Mouse (Mus musculus) right cerebral cortex, postnatal 25 days (tissue): Measurements from ENCODE around the gene Slc1a2.

Source experiments
- DNase-seq: peaks from one replicate; pipeline ENCODE4 v3.0.0; 2022

Gene Slc1a2

DNA sequence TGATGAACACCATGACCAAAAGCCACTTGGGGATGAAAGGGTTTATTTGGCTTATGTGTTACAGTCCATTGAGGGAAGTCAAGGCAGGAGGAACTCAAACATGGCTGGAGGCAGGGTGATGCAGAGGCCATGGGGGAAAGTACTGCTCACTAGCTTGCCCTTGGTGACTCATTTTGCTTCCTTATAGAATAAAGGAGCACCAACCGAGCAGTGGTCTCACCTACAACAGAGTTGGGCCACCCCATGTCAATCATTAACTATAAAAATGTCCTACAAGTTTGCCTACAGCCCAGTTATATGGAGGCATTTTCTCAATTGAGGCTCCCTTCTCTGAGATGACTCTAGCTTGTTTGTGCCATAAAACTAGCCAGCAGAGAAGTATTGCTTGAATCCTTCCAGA is 169.4 kb downstream of the Slc1a2 start:
- DNase-seq: no peak

DNA sequence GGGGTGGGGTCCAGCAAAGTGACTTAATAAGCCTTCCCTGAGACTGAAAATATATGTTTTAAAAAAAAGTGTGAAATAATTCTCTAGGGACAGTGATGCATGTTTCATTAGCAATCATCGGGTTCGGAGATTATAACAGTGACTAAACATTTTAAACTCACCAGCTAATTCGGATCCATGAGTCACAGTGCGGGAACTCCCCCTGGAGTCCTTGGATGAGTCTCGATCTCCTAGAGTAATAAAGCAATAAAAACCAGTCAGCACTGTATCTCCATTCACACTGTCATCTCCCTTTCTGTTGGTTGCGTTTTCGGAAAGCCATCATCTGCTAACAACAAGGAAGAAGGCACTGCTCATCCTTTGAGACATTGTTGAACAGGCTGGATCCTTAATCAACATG is 169.9 kb downstream of the Slc1a2 start:
- DNase-seq: no peak

DNA sequence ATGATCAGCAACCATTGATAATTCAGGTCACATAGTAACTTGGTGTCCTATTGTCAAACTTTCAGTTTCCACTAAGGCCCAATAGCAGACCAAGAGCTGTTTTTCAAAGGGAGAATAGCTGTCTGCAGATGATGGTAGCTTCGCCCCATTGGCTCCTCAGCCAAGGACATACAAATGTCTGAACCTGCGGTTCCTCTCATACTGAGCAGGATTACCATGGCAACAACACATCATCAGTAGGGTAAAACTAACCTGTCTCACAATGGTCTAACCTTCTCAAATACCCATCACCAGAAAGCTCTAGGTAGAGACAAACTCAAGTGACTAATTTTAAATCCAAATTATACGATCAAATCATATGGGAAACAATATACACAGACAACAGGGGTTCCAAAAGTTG is 170.7 kb downstream of the Slc1a2 start:
- peak; percentile 47 for DNase-seq

DNA sequence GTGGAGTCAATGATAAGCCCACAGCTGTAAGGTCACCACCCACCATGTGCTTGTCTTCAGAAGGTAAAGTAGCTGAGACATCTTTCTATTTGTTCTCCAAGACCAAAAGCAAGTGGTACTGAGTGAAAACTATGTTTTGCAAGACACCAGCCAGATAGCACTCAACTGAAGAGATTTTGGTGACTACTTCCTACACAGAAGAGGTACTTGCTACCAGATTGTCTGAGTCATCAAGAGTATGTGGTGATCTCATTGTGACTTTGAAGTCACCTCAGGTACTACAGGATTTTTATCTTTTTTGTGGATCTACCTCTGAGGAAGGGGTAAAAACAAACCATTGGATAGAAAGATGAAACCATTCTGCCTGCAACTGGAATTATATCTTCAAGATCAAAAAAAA is 173.1 kb downstream of the Slc1a2 start:
- DNase-seq: no peak

DNA sequence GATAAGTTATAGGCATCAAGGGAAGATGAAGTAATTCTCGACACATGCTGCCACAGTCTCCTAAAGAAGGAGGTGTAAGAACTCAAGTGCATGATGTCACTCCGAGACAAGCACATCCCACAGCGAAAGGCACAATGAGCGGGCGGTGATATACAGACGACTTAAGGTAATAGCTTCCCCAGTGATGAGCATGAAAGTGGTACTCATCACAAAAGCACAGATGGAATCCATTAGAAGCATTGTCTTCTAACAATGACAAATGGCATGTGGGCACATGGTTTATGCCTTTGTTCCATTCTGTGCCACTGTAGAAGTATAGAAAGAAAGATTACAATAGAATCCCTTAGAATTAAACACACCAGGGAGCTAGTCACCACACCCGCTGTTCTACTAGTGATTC is 179.7 kb downstream of the Slc1a2 start:
- DNase-seq: no peak
